10 mouse cellular contexts compared by ENCODE assay signal in genomic region chr7:3376831-3377230, GRCm38 (mm10). TPM values are rescaled to one million over a fixed set of nuclear protein-coding genes. Genes with fewer than 3 reads are reported as not detected.
DNase-seq lines count a peak whose midpoint lies in the region; ATAC-seq and TF ChIP-seq lines count a peak whose summit lies in the region.
"Had no signal": no experiment of that assay in that cellular context is flagged by ENCODE, and none has a peak within 500 bp of the region (broad histone marks: within the 10 kb centered on the region; RNA-seq: fewer than 3 reads in every experiment).

No protein-coding gene starts in this region.

- no peaks in the 10 kb centered on the region for H3K9me3 ChIP-seq in kidney, embryonic 15.5 days (replicated peaks)
- H3K9me3 ChIP-seq in intestine, embryonic 15.5 days: no peaks in the 10 kb centered on the region
- H3K9me3 ChIP-seq: embryonic facial prominence, embryonic 15.5 days; limb, embryonic 13.5 days had no signal

- no peak overlapping the region for H3K4me2 ChIP-seq in kidney, embryonic 15.5 days
- H3K4me2 ChIP-seq in intestine, embryonic 15.5 days (replicated peaks): no peak overlapping the region
- H3K4me2 ChIP-seq: embryonic facial prominence, embryonic 15.5 days; limb, embryonic 13.5 days had no signal

- H3K4me1 ChIP-seq in kidney, adult 2 months (ENCODE audit: control insufficient read depth, insufficient read depth, low read length): no peaks in the 10 kb centered on the region
- 0 out of 2 replicates have a peak, but pooled peaks cover 2% of the 10 kb centered on the region for H3K4me1 ChIP-seq in kidney, embryonic 15.5 days
- no peaks in the 10 kb centered on the region for H3K4me1 ChIP-seq in intestine, embryonic 15.5 days (replicated peaks)
- H3K4me1 ChIP-seq: embryonic facial prominence, embryonic 15.5 days; limb, embryonic 13.5 days had no signal

- no peak for TF ChIP-seq POLR2A in kidney, adult 2 months (IDR thresholded peaks at IDR 0.05; ENCODE audit: low read depth, low read length)

- no peak overlapping the region for H3K27ac ChIP-seq in kidney, adult 2 months (ENCODE audit: insufficient read depth, low read depth, low read length)
- H3K27ac ChIP-seq in kidney, embryonic 15.5 days: no peak overlapping the region
- no peak overlapping the region for H3K27ac ChIP-seq in intestine, embryonic 15.5 days
- H3K27ac ChIP-seq: embryonic facial prominence, embryonic 15.5 days; limb, embryonic 13.5 days had no signal

- ATAC-seq in kidney, embryonic 15.5 days (replicated peaks; ENCODE audit: low FRiP score): no peak
- peak; percentile 68 for ATAC-seq in common myeloid progenitor, adult 5-6 weeks (replicated peaks; ENCODE audit: low read depth, poor library complexity, severe bottlenecking)
- no peak for ATAC-seq in intestine, embryonic 15.5 days

- TF ChIP-seq CTCF in kidney, adult 2 months (conservative IDR thresholded peaks at IDR 0.05; ENCODE audit: insufficient read depth, insufficient read length, low read depth, low read length): peak; percentile 48

- no peaks in the 10 kb centered on the region for H3K36me3 ChIP-seq in kidney, adult 2 months (ENCODE audit: control insufficient read depth, insufficient read depth, low read length)
- no peaks in the 10 kb centered on the region for H3K36me3 ChIP-seq in kidney, embryonic 15.5 days
- no peaks in the 10 kb centered on the region for H3K36me3 ChIP-seq in intestine, embryonic 15.5 days
- H3K36me3 ChIP-seq: embryonic facial prominence, embryonic 15.5 days; limb, embryonic 13.5 days had no signal

- no peaks in the 10 kb centered on the region for H3K27me3 ChIP-seq in kidney, adult 2 months (replicated peaks; ENCODE audit: control insufficient read depth, insufficient read depth, low read length)
- no peaks in the 10 kb centered on the region for H3K27me3 ChIP-seq in kidney, embryonic 15.5 days
- H3K27me3 ChIP-seq in intestine, embryonic 15.5 days (replicated peaks): no peaks in the 10 kb centered on the region
- H3K27me3 ChIP-seq: embryonic facial prominence, embryonic 15.5 days; limb, embryonic 13.5 days had no signal

- peak; percentile 53 for DNase-seq in kidney, adult 2 months
- peak; percentile 73 to 78 for DNase-seq in B cell, adult 2 months
- peak; percentile 80 for DNase-seq in R1 (ENCODE audit: low read depth, low spot score)
- peak; percentile 42 to 75 for DNase-seq in kidney, postnatal 25 days
- peak; percentile 19 to 47 for DNase-seq in spleen, adult 18-20 months

- WGBS in kidney, adult 2 months: 40% methylated on average over 4 of the region's 4 CpGs
- 49% methylated on average over 4 of the region's 4 CpGs for WGBS in kidney, embryonic 15.5 days
- 60% methylated on average over 4 of the region's 4 CpGs for WGBS in intestine, embryonic 15.5 days

- no peak overlapping the region for H3K4me3 ChIP-seq in kidney, adult 2 months (ENCODE audit: insufficient read depth, low read depth, low read length)
- no peak overlapping the region for H3K4me3 ChIP-seq in kidney, embryonic 15.5 days (replicated peaks)
- H3K4me3 ChIP-seq in intestine, embryonic 15.5 days (replicated peaks): no peak overlapping the region
- H3K4me3 ChIP-seq: embryonic facial prominence, embryonic 15.5 days; limb, embryonic 13.5 days had no signal

- no peak overlapping the region for H3K9ac ChIP-seq in kidney, embryonic 15.5 days
- no peak overlapping the region for H3K9ac ChIP-seq in intestine, embryonic 15.5 days
- H3K9ac ChIP-seq: embryonic facial prominence, embryonic 15.5 days; limb, embryonic 13.5 days had no signal

RNA-seq across cellular contexts. Expression of gene Cacng8, which starts 13.7 kb away (rescaled TPM):
- 0.11 TPM in 1 of 2 replicates, not detected in the other for polyA plus RNA-seq in kidney, adult 2 months (2012; rRNA removed)
- polyA plus RNA-seq in kidney, embryonic 15.5 days (2015; fragmentation: Nextera tagmentation; extraction: Ambion mirVana): 1.9 and 2.3 TPM in 2 replicates
- total RNA-seq in common myeloid progenitor, adult 5-6 weeks (2017): not detected in 2 replicates
- 2.0 and 2.2 TPM in 2 replicates for polyA plus RNA-seq in intestine, embryonic 15.5 days (2015; fragmentation: Nextera tagmentation; extraction: Ambion mirVana)

RNA-seq across cellular contexts. Expression of gene Cacng7, which starts 44.1 kb away (rescaled TPM):
- 3.4 and 4.4 TPM in 2 replicates for polyA plus RNA-seq in kidney, adult 2 months (2012; rRNA removed)
- polyA plus RNA-seq in kidney, embryonic 15.5 days (2015; fragmentation: Nextera tagmentation; extraction: Ambion mirVana): 0.90 and 1.00 TPM in 2 replicates
- total RNA-seq in common myeloid progenitor, adult 5-6 weeks (2017): not detected in 2 replicates
- polyA plus RNA-seq in intestine, embryonic 15.5 days (2015; fragmentation: Nextera tagmentation; extraction: Ambion mirVana): 1.2 and 1.8 TPM in 2 replicates

RNA-seq across cellular contexts. Expression of gene Cacng6, which starts 47.2 kb away (rescaled TPM):
- polyA plus RNA-seq in kidney, adult 2 months (2012; rRNA removed): 1.3 TPM in 1 of 2 replicates, not detected in the other
- 0.62 and 1.5 TPM in 2 replicates for polyA plus RNA-seq in kidney, embryonic 15.5 days (2015; fragmentation: Nextera tagmentation; extraction: Ambion mirVana)
- total RNA-seq in common myeloid progenitor, adult 5-6 weeks (2017): not detected in 2 replicates
- polyA plus RNA-seq in intestine, embryonic 15.5 days (2015; fragmentation: Nextera tagmentation; extraction: Ambion mirVana): 0.33 TPM in 1 of 2 replicates, not detected in the other
